Mouse (Mus musculus): ENCODE data around the gene Med19. TPM values are rescaled to one million over a fixed set of nuclear protein-coding genes. Genes with fewer than 3 reads are reported as not detected.

The Med19 gene
- polyA plus RNA-seq, 1 experiment, result 23.6 TPM

- Histone ChIP-seq H3K4me3 (replicated peaks; ENCODE audit: control insufficient read depth, low read depth, low read length) (peak overlapping the region; percentile 73), H3K4me1 (ENCODE audit: control insufficient read depth, insufficient read depth, low read length) (no peaks in the 10 kb centered on the region; the same call in 1 of the 2 replicates), H3K27ac (ENCODE audit: control insufficient read depth, insufficient read depth, low read depth, low read length, poor library complexity) (peak overlapping the region; percentile 8; the same call in 1 of the 2 replicates)
- WGBS, result 8% methylated on average over 22 of the region's 22 CpGs
- no peak for TF ChIP-seq POLR2A (IDR thresholded peaks at IDR 0.05; ENCODE audit: borderline replicate concordance, control insufficient read depth, low read depth, low read length)
- TF ChIP-seq CTCF (IDR thresholded peaks at IDR 0.05; ENCODE audit: control insufficient read depth, insufficient read depth, low read length), result peak; percentile 38; the same call in 1 of the 2 replicates
These were observed 783 bp upstream of the Med19 start for GRCm38 (mm10) chr2:84677270-84677967.

GRCm38 (mm10) chr2:84679016-84679415, 814 bp downstream of the Med19 start, which contains the start of gene Tmx2:
Tmx2 (minus strand) TSS chr2:84679140.
- 18% methylated on average over 8 of the region's 8 CpGs for WGBS
- no peak for TF ChIP-seq CTCF (IDR thresholded peaks at IDR 0.05; ENCODE audit: control insufficient read depth, insufficient read depth, low read length)
- no peak for TF ChIP-seq POLR2A (IDR thresholded peaks at IDR 0.05; ENCODE audit: borderline replicate concordance, control insufficient read depth, low read depth, low read length)
- Histone ChIP-seq H3K4me3 (replicated peaks; ENCODE audit: control insufficient read depth, low read depth, low read length) (peak within 1 kb of the TSS; percentile 98), H3K4me1 (ENCODE audit: control insufficient read depth, insufficient read depth, low read length) (no peaks in the 10 kb centered on the region; the same call in 1 of the 2 replicates), H3K27ac (ENCODE audit: control insufficient read depth, insufficient read depth, low read depth, low read length, poor library complexity) (peak within 1 kb of the TSS; percentile 20; the same call in 1 of the 2 replicates)

GRCm38 (mm10) chr2:84682605-84683183, 4.5 kb downstream of the Med19 start:
- no peaks in the 10 kb centered on the region for H3K4me1 ChIP-seq (ENCODE audit: control insufficient read depth, insufficient read depth, low read length)
- H3K4me3 ChIP-seq (replicated peaks; ENCODE audit: control insufficient read depth, low read depth, low read length), result peak overlapping the region; percentile 20
- WGBS, result 64% methylated on average over 6 of the region's 6 CpGs
- no peak for TF ChIP-seq POLR2A (IDR thresholded peaks at IDR 0.05; ENCODE audit: borderline replicate concordance, control insufficient read depth, low read depth, low read length)
- TF ChIP-seq CTCF (IDR thresholded peaks at IDR 0.05; ENCODE audit: control insufficient read depth, insufficient read depth, low read length), result no peak
- peak overlapping the region; percentile 94 for H3K27ac ChIP-seq (ENCODE audit: control insufficient read depth, insufficient read depth, low read depth, low read length, poor library complexity)

GRCm38 (mm10) chr2:84688080-84688844, 10.1 kb downstream of the Med19 start:
- 68% methylated on average over 2 of the region's 2 CpGs for WGBS
- H3K4me3 ChIP-seq (replicated peaks; ENCODE audit: control insufficient read depth, low read depth, low read length), result no peak overlapping the region
- H3K27ac ChIP-seq (ENCODE audit: control insufficient read depth, insufficient read depth, low read depth, low read length, poor library complexity), result no peak overlapping the region
- TF ChIP-seq POLR2A (IDR thresholded peaks at IDR 0.05; ENCODE audit: borderline replicate concordance, control insufficient read depth, low read depth, low read length) (no peak), CTCF (IDR thresholded peaks at IDR 0.05; ENCODE audit: control insufficient read depth, insufficient read depth, low read length) (no peak)
- H3K4me1 ChIP-seq (ENCODE audit: control insufficient read depth, insufficient read depth, low read length), result no peaks in the 10 kb centered on the region

- 91% methylated on average over 12 of the region's 12 CpGs for whole genome bisulfite sequencing
- Histone ChIP-seq H3K27ac (ENCODE audit: control insufficient read depth, insufficient read depth, low read depth, low read length, poor library complexity) (no peak overlapping the region), H3K4me1 (ENCODE audit: control insufficient read depth, insufficient read depth, low read length) (no peaks in the 10 kb centered on the region), H3K4me3 (replicated peaks; ENCODE audit: control insufficient read depth, low read depth, low read length) (no peak overlapping the region)
- TF ChIP-seq POLR2A (IDR thresholded peaks at IDR 0.05; ENCODE audit: borderline replicate concordance, control insufficient read depth, low read depth, low read length), result no peak
- TF ChIP-seq CTCF (IDR thresholded peaks at IDR 0.05; ENCODE audit: control insufficient read depth, insufficient read depth, low read length), result no peak
These were observed 11.8 kb downstream of the Med19 start for GRCm38 (mm10) chr2:84690050-84690449.

- Histone ChIP-seq H3K4me1 (ENCODE audit: control insufficient read depth, insufficient read depth, low read length) (no peaks in the 10 kb centered on the region), H3K27ac (ENCODE audit: control insufficient read depth, insufficient read depth, low read depth, low read length, poor library complexity) (no peak overlapping the region), H3K4me3 (replicated peaks; ENCODE audit: control insufficient read depth, low read depth, low read length) (no peak overlapping the region)
- no peak for TF ChIP-seq CTCF (IDR thresholded peaks at IDR 0.05; ENCODE audit: control insufficient read depth, insufficient read depth, low read length)
- TF ChIP-seq POLR2A (IDR thresholded peaks at IDR 0.05; ENCODE audit: borderline replicate concordance, control insufficient read depth, low read depth, low read length), result no peak
- WGBS, result 91% methylated on average over 5 of the region's 5 CpGs
These were observed 16.9 kb downstream of the Med19 start for GRCm38 (mm10) chr2:84695007-84695695.

- Histone ChIP-seq H3K4me1 (ENCODE audit: control insufficient read depth, insufficient read depth, low read length) (no peaks in the 10 kb centered on the region), H3K4me3 (replicated peaks; ENCODE audit: control insufficient read depth, low read depth, low read length) (no peak overlapping the region), H3K27ac (ENCODE audit: control insufficient read depth, insufficient read depth, low read depth, low read length, poor library complexity) (no peak overlapping the region)
- WGBS, result 85% methylated on average over 1 of the region's 1 CpGs
- no peak for TF ChIP-seq CTCF (IDR thresholded peaks at IDR 0.05; ENCODE audit: control insufficient read depth, insufficient read depth, low read length)
- no peak for TF ChIP-seq POLR2A (IDR thresholded peaks at IDR 0.05; ENCODE audit: borderline replicate concordance, control insufficient read depth, low read depth, low read length)
These were observed 25.3 kb downstream of the Med19 start for GRCm38 (mm10) chr2:84703497-84703896.
